Mouse (Mus musculus) fibroblast of lung, adult 2 months (primary cell): ENCODE measurements around the gene Dpysl5.

Experiments
- DNase-seq: peaks from one replicate; pipeline ENCODE4 v3.0.0-alpha.2; 2011; ENCODE audit warnings: low read depth

Gene Dpysl5

DNA sequence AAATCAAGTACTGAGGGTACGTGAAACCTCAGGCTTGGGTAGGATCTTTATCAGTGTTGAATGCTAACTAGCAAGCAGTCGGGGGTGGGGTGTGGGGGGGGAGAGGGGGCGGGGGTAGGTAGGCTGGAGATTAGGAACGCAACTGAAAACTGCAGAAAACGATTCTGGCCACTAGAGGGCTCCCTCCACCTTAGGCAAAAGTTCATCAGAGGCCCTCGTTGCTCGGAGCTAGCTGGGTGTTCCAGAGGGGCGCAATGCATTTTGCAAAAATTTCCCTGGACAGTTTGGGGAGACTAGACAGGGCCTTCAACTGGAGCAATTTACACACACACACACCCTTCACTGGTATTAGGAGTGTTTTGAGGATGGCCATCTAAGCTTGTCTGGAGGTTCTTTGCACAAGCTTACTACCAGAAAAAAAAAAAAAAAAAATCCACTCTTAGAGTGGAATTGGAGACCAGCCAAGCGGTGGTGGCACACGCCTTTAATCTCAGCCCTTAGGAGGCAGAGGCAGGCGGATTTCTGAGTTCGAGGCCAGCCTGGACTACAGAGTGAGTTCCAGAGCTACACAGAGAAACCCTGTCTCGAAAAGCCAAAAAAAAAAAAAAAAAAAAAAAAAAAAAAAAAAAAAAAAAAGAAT is 1.5 kb upstream of the Dpysl5 start:
- DNase-seq, result peak; percentile 51

DNA sequence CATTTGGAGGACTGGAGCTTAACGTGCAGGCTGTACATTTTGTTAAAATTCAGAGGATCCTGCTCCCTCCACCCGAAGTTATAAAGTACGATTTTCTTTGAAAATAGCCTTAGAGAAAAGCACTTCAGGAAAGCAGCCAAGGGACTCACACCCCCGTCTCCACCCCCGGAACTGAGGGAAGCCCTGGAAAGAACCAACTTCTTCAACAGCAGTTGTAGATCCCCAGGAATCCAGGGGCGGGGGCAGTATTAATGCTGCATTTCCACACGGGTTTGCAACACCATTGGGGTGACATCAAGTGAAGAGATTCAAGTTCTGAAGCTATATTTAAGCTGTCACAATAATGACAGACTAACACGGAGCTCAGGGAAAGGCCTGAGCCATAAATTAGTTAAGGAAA is 878 bp upstream of the Dpysl5 start:
- no peak for DNase-seq

DNA sequence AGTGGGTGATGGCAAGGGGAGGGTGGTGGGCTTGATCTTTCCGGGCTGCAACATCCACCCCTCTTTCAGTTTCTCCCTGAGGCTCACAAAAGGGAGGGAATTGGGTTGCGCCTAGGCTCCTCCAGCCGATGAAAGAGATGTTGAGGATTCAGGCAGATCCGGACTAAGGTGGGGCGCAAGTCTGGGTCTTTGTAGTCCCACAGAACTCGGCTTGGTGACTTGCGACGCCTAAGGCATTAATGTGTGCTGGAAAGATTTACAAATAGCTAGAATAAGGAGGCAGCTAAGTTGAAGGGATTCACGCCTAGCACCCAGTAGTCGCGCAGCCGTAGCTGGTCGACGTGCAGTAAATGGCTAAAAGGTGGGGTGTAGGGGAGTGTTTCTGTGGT is 632 bp downstream of the Dpysl5 start:
- no peak for DNase-seq

DNA sequence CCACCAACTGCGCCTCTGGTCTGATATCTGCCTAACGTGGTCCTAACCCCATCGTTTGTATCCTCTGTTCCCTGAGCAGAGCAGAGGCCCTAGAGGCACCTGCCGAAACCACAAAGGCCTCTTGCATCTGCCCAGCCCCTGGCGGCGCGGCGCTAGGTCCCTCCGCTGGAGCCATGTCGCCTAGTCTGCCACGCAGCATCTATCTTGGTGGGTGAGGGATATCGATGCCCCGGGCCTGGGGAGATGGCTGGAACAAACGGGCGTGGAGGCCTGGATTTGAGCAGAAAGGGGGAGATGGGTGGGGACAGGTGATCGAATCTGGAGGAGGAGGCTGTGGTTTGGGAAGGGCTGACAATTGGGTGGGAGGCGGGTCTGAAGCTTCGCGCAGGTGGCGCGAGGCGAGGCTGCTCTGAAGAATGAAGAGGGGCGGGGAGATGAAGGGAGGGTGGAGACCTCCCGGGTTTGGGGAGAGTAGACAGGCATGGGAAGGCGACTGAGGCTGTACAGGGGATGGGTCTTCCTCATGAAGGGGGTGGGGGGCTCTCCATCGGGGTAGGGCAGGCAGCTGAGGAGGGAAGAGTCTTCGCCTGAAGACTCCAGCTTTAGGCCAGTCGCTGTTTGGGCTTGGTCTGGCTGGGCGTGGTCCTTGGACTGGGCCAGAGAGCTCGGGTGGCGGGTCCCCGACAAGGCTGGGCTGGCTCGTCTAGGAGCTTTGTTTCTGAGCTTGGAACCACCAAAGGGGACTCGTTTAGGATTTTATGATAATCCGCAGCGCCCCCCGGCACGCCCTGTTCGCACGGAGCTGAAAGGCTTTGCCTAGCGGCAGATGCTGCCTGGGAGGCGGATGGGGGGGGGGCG is 1.3 kb downstream of the Dpysl5 start:
- DNase-seq, result no peak

DNA sequence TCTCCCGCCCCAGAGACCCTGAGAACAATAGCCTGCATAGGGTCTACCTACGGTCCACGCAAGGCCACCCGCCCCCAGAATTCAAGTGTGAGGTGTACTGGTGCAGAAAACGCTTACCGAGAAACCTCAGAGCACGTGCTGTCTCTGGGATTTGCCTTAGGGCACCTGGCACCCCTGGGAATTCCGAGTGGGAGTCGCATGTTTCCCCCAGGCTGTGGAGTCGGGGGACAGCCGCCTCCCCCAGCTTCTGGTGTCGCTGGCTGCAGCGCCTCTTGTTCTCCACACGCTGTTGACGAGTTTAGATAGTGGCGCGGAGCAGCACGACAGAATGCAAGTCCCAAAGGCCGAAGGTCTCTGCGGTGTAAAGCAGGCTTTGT is 1.9 kb downstream of the Dpysl5 start:
- no peak for DNase-seq

DNA sequence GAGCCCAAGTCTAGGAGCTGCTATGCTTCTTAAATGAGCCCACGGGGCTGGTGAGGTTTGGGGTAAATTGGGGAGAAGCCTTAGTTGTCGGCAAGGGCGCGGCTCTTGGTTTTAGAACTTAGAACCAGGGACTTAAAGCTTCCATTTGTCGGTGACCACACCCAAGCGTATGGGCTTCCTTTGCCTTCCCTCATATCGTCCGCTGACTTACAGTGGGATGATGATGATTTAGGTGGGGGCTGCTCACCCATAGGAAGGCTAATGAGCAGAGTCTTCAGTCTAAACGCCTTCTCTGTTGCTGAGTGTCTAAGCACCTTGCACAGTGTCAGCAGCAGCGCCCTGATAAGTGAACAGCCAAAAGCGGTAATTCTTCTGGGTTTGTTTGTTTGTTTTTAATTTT is 2.3 kb downstream of the Dpysl5 start:
- no peak for DNase-seq

DNA sequence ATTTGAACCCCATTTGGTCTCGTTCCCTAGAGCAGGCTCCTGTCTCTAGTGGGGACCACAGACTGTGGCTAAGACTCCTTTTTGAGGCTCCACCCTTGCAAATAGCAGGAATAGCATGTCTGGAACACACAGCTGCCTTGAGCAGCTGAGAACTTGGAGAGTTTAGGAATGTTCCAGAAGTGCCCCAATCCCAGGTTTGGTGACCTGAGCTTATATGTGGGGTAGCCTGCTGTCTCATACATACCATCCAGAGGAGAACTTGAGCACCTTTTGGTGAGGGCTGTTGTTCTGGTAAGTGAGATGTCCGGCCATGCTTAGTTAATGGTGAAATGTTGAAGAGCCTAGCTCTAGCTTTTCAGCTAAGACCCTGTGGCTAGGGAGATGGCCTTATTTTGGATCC is 4.9 kb downstream of the Dpysl5 start:
- DNase-seq, result no peak

DNA sequence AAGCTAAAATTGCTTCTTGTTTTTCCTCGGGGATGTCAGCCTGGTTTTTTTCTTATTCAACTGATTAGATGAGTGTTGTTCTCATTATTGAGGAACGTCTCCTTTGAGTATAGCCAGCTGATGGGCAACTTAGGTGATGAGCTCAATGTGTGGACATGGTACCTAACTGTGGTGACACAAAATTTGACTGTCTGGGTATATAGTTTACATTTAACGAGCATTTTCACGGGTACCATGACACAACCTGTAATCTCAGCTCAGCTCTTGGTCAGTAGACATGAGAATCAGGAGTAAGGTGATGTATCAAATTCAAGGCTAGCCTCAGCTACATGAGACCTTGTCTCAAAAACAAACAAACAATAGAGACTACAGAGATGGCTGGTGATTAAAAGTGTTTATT is 6.1 kb downstream of the Dpysl5 start:
- DNase-seq, result no peak

DNA sequence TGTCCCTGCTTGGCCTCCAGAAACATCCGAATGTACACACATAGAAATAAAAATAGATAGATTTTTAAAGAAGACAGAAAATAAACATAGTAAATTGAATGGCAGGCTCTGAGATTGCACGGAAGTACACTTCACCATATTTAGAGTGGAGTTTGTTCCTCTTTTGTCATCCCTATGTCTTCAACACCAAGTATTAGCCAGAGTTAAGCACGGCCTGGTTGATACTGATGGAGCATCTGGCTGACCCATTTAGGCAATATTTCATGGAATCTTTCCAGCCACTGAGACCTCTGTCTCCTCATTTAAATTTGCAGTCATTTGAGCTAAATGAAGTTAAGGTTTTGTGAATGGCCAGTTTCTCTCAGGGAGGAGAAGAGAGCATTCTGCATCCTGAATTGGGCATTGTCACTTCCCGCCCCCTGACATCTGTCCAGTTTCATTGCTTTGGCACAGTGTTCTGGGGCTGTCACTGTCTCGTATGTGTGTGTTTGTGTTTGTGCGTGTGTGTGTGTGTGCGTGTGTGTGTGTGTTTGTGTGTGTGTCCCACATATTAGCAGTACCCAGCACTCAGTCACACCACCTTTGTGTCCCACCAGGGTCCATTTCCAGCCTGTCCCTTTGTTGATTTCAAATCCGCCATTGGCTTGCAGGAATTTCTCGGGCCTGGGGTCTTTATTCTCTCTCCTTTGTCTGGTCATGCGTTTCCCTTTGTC is 6.8 kb downstream of the Dpysl5 start:
- no peak for DNase-seq

DNA sequence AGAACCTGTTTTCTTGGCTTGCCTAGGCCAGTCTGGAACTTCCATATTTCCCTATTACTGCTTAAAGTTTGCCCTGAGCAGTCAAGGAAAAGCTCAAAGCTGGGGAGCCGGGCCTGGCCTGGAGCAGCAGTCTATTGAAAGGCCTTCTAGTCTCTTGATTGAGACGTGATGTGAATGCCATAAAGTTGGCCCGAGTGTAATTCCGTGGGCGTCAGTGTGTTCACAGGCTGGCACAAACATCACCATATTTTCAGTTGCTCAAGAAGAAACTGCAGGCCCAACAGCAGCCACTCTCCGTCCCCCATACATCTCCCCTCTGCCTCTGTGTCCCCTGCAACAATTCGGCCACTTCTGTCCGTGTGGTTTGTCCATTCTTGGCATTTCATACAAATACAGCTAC is 10.6 kb downstream of the Dpysl5 start:
- DNase-seq, result no peak

DNA sequence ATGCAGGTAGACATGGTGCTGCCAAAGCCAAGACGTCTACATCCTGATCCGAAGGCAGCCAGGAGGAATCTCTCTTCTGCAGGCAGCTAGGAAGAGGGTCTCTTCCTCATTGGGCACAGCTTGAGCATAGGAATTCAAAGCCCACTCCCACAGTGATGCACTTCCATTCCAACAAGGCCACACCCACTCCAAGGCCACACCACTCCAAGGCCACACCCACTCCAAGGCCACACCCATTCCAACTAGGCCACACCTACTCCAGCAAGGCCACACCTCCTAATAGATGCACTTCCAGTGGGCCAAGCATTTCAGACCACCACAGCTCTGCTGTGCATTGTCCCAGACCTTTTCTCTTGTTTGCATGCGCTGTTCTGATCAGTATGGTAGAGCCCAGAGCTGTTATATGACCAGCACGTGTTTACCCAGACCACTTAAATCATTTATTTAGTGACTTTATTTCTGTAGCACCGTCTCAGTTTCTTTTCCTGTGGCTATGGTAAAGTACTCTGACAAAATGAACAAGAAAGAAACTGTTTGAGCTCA is 14.9 kb downstream of the Dpysl5 start:
- DNase-seq, result no peak

DNA sequence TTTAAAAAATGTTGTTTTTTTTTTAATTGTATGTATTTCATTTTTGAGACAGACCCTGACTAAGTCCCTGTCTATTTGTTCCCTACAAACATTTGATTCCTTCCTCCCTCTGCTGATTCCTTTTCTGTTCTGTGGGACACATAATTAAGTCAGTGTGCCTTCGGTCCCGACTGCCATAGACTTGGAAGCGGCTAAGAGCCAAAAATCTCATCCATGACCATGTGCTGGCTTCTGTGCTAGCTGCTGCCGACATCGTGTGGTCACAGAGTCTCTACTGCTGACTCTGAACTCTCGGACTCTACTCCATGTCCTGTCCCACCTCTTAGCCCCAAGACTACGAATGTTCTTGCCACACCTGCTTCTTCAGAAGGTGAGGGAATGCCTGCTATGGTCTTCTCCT is 21.1 kb downstream of the Dpysl5 start:
- no peak for DNase-seq

DNA sequence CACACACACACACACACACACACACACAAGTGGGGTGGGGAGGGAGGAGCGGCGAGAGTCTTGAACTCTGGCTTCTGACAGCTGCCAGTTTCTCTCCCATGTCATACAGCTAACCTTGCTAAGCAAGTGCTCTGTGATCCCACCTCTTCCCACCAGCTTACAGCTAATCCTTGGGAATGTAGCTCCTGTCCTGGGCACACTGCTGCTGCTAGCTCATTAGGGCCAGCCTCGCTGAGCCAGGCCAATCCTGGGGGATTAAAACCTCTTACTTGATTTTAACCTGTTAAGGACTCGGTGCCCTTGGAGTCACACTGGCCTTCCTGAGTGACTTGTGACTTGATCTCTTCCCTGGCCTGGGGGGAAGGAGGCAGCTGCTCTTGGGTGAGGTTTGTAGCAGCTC is 23.3 kb downstream of the Dpysl5 start:
- no peak for DNase-seq

DNA sequence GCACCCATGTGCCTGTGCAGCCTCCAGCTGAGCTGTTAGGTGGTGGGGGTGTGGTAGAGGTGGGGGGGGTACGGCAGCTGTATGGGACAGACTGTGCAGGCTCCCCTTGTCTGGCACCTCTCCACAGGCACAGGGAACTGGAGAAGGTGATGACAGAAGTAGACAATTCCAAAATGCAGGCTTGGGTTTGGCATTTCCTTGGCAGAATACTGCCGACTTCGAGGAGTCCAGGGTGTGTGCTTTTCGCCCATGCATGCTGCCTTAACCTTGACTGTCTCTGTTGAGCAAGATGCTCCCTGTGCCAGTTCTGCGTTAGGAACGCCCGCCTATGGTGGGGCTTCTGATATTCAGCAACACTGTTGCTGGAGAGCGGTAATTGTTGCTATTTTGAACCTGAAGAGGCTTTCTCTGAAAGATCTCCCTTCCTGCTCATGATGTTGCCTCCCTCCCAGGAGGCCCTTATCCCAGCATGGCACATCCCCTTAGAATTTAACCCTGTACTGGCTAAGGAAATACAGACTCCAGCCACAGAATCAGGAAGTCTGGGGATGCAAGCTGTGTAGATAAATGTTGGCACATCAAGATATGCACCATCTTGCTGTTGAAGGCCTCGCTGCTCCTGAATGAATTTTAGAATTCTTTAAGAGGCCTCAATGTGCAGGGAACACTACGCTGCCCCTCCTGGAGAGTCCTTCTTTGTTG is 26.9 kb downstream of the Dpysl5 start:
- peak; percentile 2 for DNase-seq

DNA sequence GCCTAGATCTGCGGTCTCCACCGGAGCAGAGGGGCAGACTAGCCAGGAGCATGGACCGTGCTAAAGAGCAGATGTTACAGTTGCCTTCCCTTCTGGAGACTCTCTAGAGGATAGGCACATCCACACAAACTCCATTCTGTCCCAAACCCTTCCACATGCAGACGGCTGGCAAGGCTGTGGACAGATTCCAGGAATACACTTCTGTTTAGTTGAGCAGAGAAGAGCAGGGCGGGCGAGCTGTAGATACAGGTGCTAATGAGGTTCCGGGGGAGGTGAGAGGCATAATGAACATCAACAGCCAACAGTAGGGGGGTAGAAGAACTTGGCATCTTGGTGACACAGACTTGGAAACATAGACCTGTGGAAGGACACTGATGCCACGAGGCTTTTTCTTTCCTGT is 28.2 kb downstream of the Dpysl5 start:
- DNase-seq, result no peak

DNA sequence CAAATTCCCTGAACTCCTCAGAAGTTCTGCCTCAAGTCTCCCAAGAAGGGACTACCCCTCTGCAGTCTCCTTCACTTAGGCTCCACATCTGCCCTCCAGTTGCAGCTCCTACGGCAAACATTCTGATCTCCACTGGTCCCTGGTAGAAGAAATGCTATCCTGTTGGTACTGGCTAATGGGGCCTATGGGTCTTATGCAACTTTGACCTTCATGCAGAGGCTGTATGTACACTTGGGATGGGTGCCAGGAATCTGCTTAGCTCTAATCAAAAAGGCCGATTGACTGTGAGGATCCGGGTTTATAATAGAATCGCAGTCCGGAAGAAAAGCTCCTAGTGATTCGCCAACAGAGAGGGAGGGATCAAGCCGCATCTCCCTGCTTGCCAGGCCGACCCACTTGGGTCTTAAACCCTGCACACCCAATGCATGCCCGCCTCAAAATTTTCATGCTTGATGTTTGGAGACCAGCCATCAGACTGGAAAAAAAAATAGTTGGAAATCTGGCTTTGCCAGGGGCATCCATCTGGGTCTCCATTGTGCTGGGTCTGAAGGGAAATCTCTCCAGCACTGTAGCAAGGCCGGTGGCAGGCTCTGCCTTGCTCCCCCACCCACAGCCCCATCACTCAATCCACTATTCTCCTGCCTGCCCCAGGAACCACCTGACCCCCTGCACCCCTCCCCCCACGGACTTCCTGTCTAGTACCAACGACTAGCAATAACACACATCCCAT is 38.4 kb downstream of the Dpysl5 start:
- DNase-seq, result no peak

DNA sequence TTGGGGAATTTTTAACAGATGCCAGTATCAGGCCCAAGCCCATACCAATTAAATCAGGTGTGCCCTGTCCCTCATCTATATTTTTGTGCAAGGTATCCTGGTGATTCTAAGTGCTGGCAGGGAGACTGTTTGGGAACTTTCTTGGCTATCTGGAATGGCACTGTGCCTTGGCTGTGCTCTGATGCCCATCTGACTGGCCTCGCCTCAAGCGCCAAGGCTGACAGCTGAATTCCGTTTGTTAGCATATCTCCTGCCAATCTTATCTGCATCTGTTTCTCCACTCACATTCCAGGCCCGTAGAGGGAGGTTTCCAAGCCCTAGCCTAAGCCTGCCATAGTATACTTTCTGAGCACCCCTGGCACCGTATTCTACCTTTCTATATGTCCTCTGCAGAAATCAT is 39.7 kb downstream of the Dpysl5 start:
- no peak for DNase-seq

DNA sequence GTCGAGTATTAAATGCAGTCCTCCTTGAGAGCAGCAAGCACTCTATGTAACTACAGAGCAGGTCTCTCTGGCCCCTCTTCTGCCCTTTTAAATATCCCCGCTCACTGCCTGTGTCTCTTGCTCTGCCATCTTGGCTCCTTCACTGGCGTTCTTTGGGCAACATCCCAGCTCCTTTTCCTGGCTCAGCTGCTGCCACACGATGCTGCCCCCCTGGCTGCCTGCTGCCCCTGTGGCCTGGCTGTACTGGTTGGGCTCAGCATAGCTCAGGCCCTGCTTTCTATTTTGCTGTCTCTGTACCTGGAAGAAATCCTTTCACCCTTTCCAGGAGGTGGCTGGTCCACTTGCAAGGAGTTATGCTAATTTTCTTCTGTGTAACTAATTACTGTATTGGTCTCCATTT is 41.8 kb downstream of the Dpysl5 start:
- no peak for DNase-seq

DNA sequence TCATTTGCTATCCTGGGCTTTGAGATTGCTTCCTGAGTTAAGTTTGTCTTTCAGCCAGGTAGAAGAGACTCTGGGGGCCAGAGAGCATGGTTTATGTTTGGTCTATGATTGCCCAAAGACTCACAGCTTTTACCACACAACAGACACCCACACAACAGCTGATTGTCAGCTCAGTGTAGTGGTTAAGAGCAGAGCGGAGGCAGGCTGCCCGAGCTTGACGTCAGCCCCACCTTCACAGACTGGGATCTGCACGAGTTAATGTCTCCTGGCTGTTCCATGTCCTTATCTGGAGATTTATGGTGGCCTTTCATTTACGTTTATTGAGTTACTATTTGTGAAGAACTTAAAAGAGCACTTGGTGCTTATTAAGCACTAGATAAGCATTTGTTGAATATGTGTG is 43.9 kb downstream of the Dpysl5 start:
- no peak for DNase-seq

DNA sequence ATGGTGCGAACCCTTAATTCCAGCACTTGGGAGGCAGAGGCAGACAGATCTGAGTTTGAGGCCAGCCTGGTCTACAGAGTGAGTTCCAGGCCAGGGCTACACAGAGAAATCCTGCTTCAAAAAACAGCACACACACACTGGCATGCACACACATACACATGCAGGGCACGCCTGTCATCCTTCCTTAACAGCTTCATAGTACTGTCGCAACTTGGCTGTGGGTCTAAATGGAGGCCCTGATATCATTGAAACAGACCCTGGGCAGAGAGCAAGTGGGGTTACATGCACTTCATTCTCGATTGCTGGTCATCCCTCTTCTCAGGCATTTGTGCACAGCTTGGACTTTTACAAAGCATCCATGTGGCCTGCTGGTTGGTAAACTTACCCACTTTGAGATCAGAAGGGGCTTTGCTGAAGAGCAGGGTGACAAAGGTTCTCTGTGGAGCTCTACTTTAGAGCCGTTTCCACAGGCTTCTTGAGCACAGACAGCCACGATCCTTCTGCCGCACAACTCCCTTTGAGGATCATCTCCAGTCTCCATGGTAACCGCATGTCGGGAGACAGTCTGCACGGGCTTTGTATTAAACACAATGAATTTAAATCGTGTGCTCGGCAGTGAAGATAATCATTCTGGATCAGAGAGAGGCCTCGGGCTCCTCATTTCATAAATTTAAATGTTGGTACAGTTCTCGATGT is 51.6 kb downstream of the Dpysl5 start:
- DNase-seq, result no peak

DNA sequence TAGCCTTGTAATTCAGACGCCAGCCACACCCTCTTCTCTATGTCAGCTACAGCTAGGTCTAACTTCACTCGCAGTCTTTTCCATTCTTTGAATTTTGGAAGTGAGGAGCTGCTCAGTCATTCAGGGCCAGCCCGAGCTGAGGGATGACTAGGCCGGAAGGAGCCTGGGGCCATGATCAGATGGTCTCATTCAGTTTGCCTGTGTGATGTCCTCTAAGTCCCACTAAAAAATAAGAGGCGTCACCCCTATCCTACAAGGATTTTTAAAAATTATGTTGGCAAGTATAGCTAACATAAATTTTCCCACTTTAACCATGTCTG is 52.1 kb downstream of the Dpysl5 start:
- no peak for DNase-seq
